Mouse (Mus musculus): ENCODE data around the gene 1110008P14Rik.

DNA sequence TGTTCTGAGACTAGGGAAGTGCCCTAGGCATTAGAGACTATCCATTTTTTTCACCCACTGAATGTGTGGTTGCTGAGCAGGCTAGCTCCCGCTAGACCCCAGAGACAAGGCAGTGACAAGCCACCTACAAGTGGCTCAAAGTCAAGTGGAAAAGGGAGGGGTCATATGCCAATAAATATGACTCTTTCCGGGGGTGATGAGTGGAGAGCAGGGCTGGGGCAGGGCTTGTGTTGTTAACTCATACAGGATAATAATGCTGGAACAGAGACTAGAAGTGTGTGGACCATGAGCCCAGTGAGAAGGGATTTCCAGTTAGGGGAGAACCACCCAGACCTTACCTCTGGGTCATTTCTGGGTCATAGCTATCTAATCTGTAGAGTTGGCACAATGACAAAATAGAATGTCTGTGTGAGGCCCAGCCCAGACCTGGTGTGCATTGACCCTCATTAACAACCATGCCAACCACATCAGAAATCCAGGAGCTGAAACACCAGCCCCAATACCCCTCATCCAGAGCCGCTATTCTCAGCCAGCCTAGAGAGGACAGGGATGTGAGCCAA is 27.3 kb downstream of the 1110008P14Rik start:
- no peak for TF ChIP-seq CTCF (IDR thresholded peaks at IDR 0.05; ENCODE audit: low read depth)
- no peak for TF ChIP-seq EP300 (IDR thresholded peaks at IDR 0.05; ENCODE audit: low read depth)
